In the genomic region with DNA sequence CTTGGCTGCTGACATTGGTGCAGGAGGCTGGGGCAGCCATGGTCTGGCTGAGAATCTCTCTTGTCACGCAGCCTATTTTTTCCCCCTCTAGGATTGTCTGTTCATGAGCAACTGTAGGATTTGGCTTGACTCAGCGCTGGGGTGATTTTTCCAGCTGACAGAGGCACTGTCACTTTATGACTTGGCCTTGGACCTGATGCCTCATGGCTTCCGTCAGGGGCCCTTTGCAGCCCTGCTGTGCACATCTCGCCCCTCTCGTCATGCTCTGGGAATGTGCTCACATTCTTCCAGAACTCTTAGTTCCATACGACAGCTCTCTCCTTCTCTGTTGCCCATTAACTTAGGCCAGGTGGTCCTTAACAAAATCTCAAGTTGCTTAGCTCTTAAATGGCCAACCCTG, we compare ENCODE assay signal across 9 mouse cellular contexts.
DNase-seq lines count a peak whose midpoint lies in the region; ATAC-seq lines count a peak whose summit lies in the region.
"Had no signal": no experiment of that assay in that cellular context is flagged by ENCODE, and none has a peak within 500 bp of the region (broad histone marks: within the 10 kb centered on the region; RNA-seq: fewer than 3 reads in every experiment).

No protein-coding gene starts in this region.

- peak overlapping the region; percentile 23; the same call in 1 of the 2 replicates for H3K27ac ChIP-seq in midbrain, embryonic 10.5 days (replicated peaks)
- no peak overlapping the region for H3K27ac ChIP-seq in midbrain, embryonic 16.5 days (ENCODE audit: low read length)
- no peak overlapping the region for H3K27ac ChIP-seq in stomach, embryonic 16.5 days (ENCODE audit: low read length)
- H3K27ac ChIP-seq in neural tube, embryonic 15.5 days (replicated peaks) = no peak overlapping the region

- peak; percentile 22 for DNase-seq in gastrocnemius, postnatal 14 days
- DNase-seq in gastrocnemius, adult 8-10 months (ENCODE audit: low spot score in 2 of 2) = no peak
- no peak for DNase-seq in midbrain, embryonic 10.5 days (ENCODE audit: low spot score)
- DNase-seq in kidney, postnatal 14 days = peak; percentile 35
- DNase-seq: embryo, embryonic 11 days had no signal

- no peaks in the 10 kb centered on the region for H3K27me3 ChIP-seq in midbrain, embryonic 10.5 days (ENCODE audit: low read depth, poor library complexity, severe bottlenecking)
- H3K27me3 ChIP-seq in midbrain, embryonic 16.5 days (ENCODE audit: control insufficient read depth, insufficient read depth, low read depth, low read length) = no peaks in the 10 kb centered on the region
- no peaks in the 10 kb centered on the region for H3K27me3 ChIP-seq in stomach, embryonic 16.5 days (ENCODE audit: control insufficient read depth, insufficient read depth, low read length)
- H3K27me3 ChIP-seq in neural tube, embryonic 15.5 days (replicated peaks) = no peaks in the 10 kb centered on the region

- peaks cover 4% of the 10 kb centered on the region; the same call in 1 of the 2 replicates for H3K36me3 ChIP-seq in midbrain, embryonic 10.5 days
- H3K36me3 ChIP-seq in midbrain, embryonic 16.5 days (ENCODE audit: control insufficient read depth, insufficient read depth, low read length) = no peaks in the 10 kb centered on the region; the same call in 1 of the 2 replicates
- no peaks in the 10 kb centered on the region for H3K36me3 ChIP-seq in stomach, embryonic 16.5 days (ENCODE audit: control insufficient read depth, insufficient read depth, low read length)
- no peaks in the 10 kb centered on the region for H3K36me3 ChIP-seq in neural tube, embryonic 15.5 days

- intact Hi-C loops in gastrocnemius, postnatal 14 days (cut with DNase I; ENCODE audit: low total_unique reads) = loop anchor here (10.0 kb wide), 1 partner anchor 64 kb away; no protein-coding TSS in a partner anchor

- ATAC-seq in midbrain, embryonic 16.5 days = no peak
- peak; percentile 37 for ATAC-seq in stomach, embryonic 16.5 days (ENCODE audit: insufficient read depth, low FRiP score)
- no peak for ATAC-seq in frontal cortex, adult (ENCODE audit: low TSS enrichment)
- ATAC-seq in neural tube, embryonic 15.5 days (ENCODE audit: low FRiP score) = no peak

- H3K9me3 ChIP-seq in midbrain, embryonic 10.5 days (replicated peaks) = no peaks in the 10 kb centered on the region
- H3K9me3 ChIP-seq in midbrain, embryonic 16.5 days (replicated peaks; ENCODE audit: control insufficient read depth, low read length, poor library complexity, severe bottlenecking) = 0 out of 2 replicates have a peak, but pooled peaks cover 5% of the 10 kb centered on the region
- no peaks in the 10 kb centered on the region for H3K9me3 ChIP-seq in stomach, embryonic 16.5 days (replicated peaks; ENCODE audit: control insufficient read depth, low read length)
- H3K9me3 ChIP-seq in neural tube, embryonic 15.5 days (replicated peaks) = no peaks in the 10 kb centered on the region

- H3K4me1 ChIP-seq in midbrain, embryonic 10.5 days = no peaks in the 10 kb centered on the region
- H3K4me1 ChIP-seq in midbrain, embryonic 16.5 days (ENCODE audit: control insufficient read depth, insufficient read depth, low read length) = no peaks in the 10 kb centered on the region
- peaks cover 8% of the 10 kb centered on the region; the same call in 1 of the 2 replicates for H3K4me1 ChIP-seq in stomach, embryonic 16.5 days (ENCODE audit: control insufficient read depth, insufficient read depth, low read length)
- H3K4me1 ChIP-seq in neural tube, embryonic 15.5 days = no peaks in the 10 kb centered on the region

- no peak overlapping the region for H3K4me2 ChIP-seq in midbrain, embryonic 16.5 days (ENCODE audit: low read length)
- no peak overlapping the region for H3K4me2 ChIP-seq in stomach, embryonic 16.5 days (ENCODE audit: low read depth, low read length)
- H3K4me2 ChIP-seq in neural tube, embryonic 15.5 days = no peak overlapping the region

- H3K9ac ChIP-seq in midbrain, embryonic 16.5 days (ENCODE audit: low read depth, low read length) = no peak overlapping the region
- no peak overlapping the region for H3K9ac ChIP-seq in stomach, embryonic 16.5 days (ENCODE audit: low read length)
- no peak overlapping the region for H3K9ac ChIP-seq in neural tube, embryonic 15.5 days (replicated peaks)

- 84% methylated on average over 6 of the region's 6 CpGs for WGBS in midbrain, embryonic 10.5 days
- 80% methylated on average over 6 of the region's 6 CpGs for WGBS in midbrain, embryonic 16.5 days
- 50% methylated on average over 6 of the region's 6 CpGs for WGBS in stomach, embryonic 16.5 days
- 80% methylated on average over 6 of the region's 6 CpGs for WGBS in neural tube, embryonic 15.5 days

- no peak overlapping the region for H3K4me3 ChIP-seq in midbrain, embryonic 10.5 days
- no peak overlapping the region for H3K4me3 ChIP-seq in midbrain, embryonic 16.5 days (ENCODE audit: low read depth, low read length)
- no peak overlapping the region for H3K4me3 ChIP-seq in stomach, embryonic 16.5 days (replicated peaks; ENCODE audit: low read length)
- H3K4me3 ChIP-seq in neural tube, embryonic 15.5 days (replicated peaks) = no peak overlapping the region

Comparison
In these comparisons a context has a peak if more than half of its experiments do, and no peak if none do; other contexts are left out.
1. DNase-seq: peak in gastrocnemius, postnatal 14 days (single experiment) and kidney, postnatal 14 days (single experiment); none in gastrocnemius, adult 8-10 months (0 of 2) and midbrain, embryonic 10.5 days (single experiment).